Mouse (Mus musculus) fat pad, adult 2 months (tissue): Measurements from ENCODE around the gene Cpe.

Experiments
- DNase-seq: peaks from one replicate; pipeline ENCODE4 v3.0.0-alpha.2; 2011; ENCODE audit warnings: low read depth, low spot score; ENCODE audit errors: extremely low read depth

Cpe gene

DNA sequence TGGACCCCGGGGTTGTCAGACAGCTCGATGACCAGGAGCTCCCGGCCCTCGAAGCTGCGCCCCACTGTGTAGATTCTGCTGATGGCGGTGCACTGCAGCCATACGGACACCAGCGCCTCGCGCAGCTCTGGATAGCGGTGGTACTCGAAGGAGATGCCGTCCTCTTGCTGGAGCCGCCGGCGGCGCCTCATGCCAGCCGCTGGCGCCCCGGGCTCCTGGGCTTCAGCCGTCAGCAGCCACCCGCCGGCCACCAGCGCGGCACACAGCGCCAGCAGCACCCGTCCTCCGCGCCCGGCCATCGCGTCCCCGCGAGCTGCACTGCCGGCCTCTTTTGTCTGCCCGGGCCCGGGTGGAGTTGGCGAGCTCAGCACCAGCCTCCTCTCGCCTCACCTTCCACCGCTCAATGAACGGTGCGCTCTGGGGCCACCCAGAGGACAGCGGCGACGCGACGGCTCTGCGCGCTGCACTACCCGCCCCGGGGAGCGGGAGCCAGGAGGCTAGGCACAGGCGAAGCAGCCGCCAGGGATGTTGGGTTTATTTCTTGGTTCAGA lies at the start of gene Cpe:
Gene Cpe, minus strand, starts transcription at position 404 of the 551 bp plus-strand sequence.
- DNase-seq, result no peak

GRCm38 (mm10) chr8:64740547-64741211 lies 47.8 kb upstream of the Cpe start:
- DNase-seq, result no peak

DNA sequence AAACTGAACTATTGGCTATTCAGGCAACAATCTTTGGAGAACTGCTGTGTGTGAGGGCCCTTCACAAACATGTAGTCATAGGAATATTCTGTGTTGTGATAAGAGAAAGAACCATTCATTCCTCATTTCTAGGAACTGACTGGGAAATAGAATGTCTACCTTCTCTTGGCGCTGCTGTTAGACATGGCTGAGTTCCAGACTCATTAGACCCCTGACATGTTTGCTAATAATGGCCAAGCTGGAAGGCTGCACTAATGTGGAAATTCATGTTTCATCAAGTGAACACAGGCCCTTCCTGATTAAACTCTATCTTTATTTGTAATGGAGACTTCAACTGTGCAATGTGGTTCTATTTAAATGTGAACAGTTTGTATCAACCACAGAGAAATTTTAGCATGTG lies 46.1 kb upstream of the Cpe start:
- DNase-seq, result no peak

GRCm38 (mm10) chr8:64736767-64737323 lies 44.0 kb upstream of the Cpe start:
- no peak for DNase-seq

GRCm38 (mm10) chr8:64735161-64735560 lies 42.3 kb upstream of the Cpe start:
- no peak for DNase-seq

DNA sequence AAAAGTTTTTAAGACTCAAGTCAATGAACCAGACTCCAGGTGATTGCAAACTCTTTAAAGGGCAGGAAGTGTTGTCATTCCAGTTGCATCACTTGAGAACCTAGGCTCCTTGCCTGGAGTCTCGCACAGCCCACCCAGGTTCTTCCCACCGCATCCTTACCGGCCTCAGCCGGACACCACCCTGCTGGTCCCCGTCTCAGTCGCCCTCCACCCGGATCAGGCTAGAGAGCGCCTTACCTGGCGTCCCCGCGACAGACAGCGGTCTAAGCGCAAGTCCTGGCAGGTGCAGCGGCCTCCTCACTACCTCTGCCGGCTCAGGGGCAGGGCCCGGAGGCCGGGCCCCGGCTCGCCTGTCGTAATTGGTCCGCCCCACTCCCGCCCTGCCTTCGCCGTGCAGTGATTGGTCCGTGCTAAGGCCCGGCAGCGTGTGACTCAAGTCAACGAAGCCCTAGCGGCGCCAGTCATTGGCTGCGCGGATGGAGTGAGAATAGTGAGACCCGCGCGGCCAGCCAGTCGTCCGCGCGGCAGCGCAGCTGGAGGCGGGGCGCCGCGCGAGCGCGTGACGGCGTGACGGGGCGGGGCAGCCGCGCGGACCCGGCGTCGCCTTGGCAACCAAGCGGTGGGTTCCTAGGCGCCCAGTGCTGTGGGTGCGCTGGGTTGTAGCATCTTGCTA lies 40.6 kb upstream of the Cpe start, which contains the start of gene Msmo1:
Gene Msmo1, minus strand, starts transcription at position 522 of the 673 bp plus-strand sequence.
- no peak for DNase-seq

- DNase-seq, result no peak
Measured at GRCm38 (mm10) chr8:64732596-64732995, 39.7 kb upstream of the Cpe start.

DNA sequence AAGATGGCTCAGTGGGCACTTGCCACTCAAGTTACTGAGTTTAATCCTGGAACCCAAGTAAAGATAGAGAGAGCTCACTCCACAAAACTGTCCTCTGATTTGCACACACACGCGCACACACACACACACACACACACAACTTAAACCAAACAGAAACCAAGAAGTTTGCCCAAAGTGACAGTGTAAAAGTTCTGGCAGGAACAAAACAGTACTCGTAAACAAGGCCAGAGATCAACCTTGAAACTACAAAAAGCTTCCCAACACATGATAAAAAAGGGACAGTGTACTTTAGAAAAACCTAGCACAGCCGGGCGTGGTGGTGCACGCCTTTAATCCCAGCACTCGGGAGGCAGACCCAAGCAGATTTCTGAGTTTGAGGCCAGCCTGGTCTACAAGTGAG lies 35.3 kb upstream of the Cpe start:
- DNase-seq, result no peak

- no peak for DNase-seq
Measured at GRCm38 (mm10) chr8:64726190-64726695, 33.4 kb upstream of the Cpe start.

GRCm38 (mm10) chr8:64723206-64723605 lies 30.4 kb upstream of the Cpe start:
- DNase-seq, result no peak

GRCm38 (mm10) chr8:64717868-64718267 lies 25.0 kb upstream of the Cpe start:
- no peak for DNase-seq

- no peak for DNase-seq
Measured at GRCm38 (mm10) chr8:64712499-64712898, 19.6 kb upstream of the Cpe start.

DNA sequence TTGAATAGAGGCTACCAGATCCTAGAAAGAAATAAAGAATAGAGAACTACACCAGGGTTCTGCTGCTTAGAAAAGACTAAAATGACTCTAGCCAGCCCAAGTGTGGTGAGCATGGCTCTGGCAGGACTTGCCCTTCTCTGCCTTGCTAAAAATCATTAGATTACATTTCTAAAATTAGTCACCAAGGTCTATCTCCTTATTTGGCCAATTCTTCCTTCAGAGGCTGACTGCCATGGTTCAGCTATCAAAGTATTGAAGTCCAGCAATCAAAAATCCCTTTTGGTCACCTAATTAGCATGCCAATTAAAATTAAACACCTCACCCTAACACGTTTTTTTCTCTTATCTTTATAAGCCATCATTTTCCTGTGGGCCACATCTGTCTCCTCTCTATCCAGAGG lies 18.7 kb upstream of the Cpe start:
- DNase-seq, result no peak

DNA sequence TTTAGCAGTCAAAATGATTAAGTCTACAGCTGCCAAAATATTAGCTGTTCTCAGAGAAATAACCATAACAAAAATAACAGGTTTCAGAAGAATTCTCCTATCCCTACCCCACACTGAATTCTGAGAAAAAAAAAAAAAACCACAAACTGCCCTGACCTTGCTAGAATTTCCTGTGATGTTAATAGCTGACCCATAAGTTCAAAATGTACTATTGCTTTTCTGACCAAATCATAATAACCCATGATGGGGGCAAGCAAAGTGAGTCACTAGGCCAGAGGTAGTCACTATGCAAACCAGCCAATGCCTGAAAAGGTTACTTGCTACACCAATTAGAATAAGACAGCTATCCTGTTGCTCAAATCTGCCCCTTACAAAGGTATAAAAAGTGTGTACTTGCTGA lies 14.6 kb upstream of the Cpe start:
- DNase-seq, result no peak

- DNase-seq, result no peak
Measured at GRCm38 (mm10) chr8:64703191-64703590, 10.3 kb upstream of the Cpe start.

DNA sequence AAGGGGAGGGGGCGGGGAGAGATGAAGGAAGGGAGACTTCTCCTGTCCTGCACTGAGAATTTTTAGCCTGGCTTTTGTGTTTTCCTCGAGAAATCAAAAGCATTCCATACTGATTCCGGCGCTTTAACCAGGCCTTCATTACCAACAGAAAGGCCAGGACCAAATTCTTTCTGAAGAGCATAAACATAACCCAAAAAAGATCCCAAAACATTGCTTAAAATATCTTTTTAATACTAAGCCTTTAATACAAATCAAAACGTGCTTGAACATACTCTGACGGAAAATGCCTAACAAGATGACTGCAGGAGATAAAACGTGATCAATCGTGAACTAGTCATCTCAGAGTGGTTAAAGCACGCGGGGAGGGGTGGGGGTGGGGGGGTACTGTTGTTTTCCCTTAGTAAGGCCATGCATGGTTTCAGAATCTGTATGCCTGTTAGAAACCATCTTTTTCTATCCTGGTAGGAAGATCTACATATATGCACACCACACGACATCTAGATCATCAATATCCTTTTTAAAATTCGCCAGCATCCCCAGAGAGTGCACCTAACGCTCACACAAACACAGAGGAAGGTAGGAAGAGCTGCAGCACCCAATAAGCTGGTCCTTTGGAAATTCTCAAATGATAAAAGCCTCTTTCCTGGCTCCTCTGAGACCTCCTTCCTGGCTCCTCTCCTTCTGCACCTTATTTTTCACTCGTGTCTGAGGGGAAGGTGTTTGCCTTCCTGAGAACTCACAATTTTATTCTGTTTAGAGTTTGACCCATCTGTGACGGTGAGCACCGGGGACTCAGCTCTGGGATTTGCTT lies 1.1 kb downstream of the Cpe start:
- no peak for DNase-seq

GRCm38 (mm10) chr8:64690845-64691244 lies 2.0 kb downstream of the Cpe start:
- DNase-seq, result no peak

DNA sequence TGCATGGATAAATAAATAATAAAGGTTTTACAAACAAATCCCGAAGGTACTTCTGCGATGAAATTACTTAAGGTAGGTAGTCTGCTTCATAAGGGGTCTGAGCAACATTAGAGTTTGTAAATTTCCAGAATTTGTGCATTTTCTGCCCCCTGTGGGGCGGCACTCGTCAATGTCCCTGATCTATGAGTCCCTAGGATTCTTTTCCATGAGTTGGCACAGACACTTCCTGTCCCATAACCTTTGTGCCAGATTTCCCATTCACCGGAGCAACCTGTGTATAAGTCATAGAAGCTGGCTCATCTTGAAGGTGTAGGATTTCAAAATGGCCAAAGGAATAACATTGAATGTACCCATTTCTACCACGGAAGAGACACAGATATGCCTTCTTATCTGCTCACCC lies 2.5 kb downstream of the Cpe start:
- no peak for DNase-seq

DNA sequence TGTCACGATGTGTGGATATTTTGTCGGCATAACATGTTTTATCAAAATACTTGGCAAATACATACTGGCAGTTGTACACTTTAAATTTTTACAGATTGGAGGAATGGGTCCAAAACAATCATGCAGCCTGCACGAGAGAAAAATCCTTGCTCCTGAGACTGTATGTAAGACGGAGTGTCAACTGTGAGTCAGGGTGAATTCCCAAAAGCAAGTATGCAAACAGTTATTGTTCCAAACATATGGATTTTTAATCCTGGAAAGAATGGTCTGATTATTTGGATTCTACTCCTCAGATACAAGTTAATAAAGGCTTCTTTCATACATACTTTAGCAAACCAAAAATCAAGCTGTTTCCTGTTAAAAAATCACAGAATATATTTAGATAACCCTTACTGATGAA lies 4.1 kb downstream of the Cpe start:
- no peak for DNase-seq

DNA sequence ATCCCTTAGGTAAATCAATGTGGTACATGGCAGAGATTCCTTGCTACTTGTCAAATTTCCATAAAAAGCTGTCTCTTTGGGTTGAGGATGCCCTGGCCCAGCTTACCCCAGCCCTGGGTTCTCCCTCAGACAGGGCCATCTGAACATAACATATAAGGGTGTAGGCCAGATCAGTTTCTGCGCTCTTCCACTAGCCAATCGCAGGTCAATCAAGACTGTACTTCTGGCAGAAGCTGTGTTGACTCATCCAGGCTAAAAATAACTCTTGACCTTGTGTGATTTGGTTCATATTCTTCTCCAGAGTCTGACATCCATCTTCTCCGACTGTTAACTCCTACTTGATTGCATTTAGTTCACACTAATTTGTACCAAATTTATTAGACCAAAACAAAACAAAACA lies 4.7 kb downstream of the Cpe start:
- no peak for DNase-seq

GRCm38 (mm10) chr8:64682501-64682900 lies 10.4 kb downstream of the Cpe start:
- no peak for DNase-seq
